Mouse (Mus musculus): ENCODE results near the gene Orai2. TPM values are rescaled to one million over a fixed set of nuclear protein-coding genes. Genes with fewer than 3 reads are reported as not detected.

Orai2 gene
- total and polyA plus RNA-seq, 3 experiments = 7.3 to 8.8 (median 7.4) TPM

- Histone ChIP-seq H3K4me3 (replicated peaks in 1 of 3; ENCODE audit: low read depth in 2 of 3, low read length in 2 of 3, poor library complexity in 1 of 3) (peak overlapping the region; percentile 66 to 85 (median 70)), H3K4me1 (ENCODE audit: control insufficient read depth in 1 of 2, insufficient read depth in 2 of 2) (peaks cover 6 to 42% of the 10 kb centered on the region in 2 experiments; a peak in 3 of 4 replicates), H3K36me3 (replicated peaks in 1 of 2; ENCODE audit: control insufficient read depth in 1 of 2, insufficient read depth in 1 of 2, low read length in 1 of 2) (peaks cover 7 to 20% of the 10 kb centered on the region in 2 experiments), H3K27ac (ENCODE audit: insufficient read depth, low read depth) (peak overlapping the region; percentile 62), H3K9ac (ENCODE audit: insufficient read depth, low read depth) (peak overlapping the region; percentile 33; the same call in 1 of the 2 replicates), H3K79me2 (replicated peaks; ENCODE audit: control insufficient read depth, extremely low read depth, insufficient read depth, poor library complexity, severe bottlenecking) (no peaks in the 10 kb centered on the region), H3K4me2 (ENCODE audit: insufficient read depth, low read depth, poor library complexity, severe bottlenecking) (peak overlapping the region; percentile 39), H3K9me3 (replicated peaks; ENCODE audit: low read length) (peaks cover 10% of the 10 kb centered on the region), H3K27me3 (replicated peaks) (no peaks in the 10 kb centered on the region)
- TF ChIP-seq BHLHE40 (IDR thresholded peaks at IDR 0.05; ENCODE audit: low read depth, low read length) (peak; percentile 29; the same call in 1 of the 2 replicates), NELFE (IDR thresholded peaks at IDR 0.05; ENCODE audit: low read depth, low read length) (no peak), TCF12 (IDR thresholded peaks at IDR 0.05; ENCODE audit: low read depth, low read length) (peak; percentile 11; the same call in 1 of the 2 replicates), ZC3H11A (IDR thresholded peaks at IDR 0.05; ENCODE audit: low read depth, low read length) (no peak), SMC3 (IDR thresholded peaks at IDR 0.05; ENCODE audit: low read depth, low read length) (no peak), MXI1 (IDR thresholded peaks at IDR 0.05; ENCODE audit: low read depth, low read length) (peak; percentile 72; the same call in 1 of the 2 replicates), POLR2A (IDR thresholded peaks at IDR 0.05; ENCODE audit: low read depth, low read length) (peak; percentile 34), MYC (IDR thresholded peaks at IDR 0.05; ENCODE audit: low read depth, low read length) (peak; percentile 21; the same call in 1 of the 2 replicates), ELF1 (IDR thresholded peaks at IDR 0.05; ENCODE audit: low read depth, low read length) (0 out of 2 replicates have a peak, but pooled peaks have one; percentile 18), GABPA (IDR thresholded peaks at IDR 0.05; ENCODE audit: insufficient replicate concordance, low read depth, low read length) (no peak), RCOR1 (conservative IDR thresholded peaks at IDR 0.05; ENCODE audit: low read depth, low read length) (no peak)
- dilution Hi-C loops (cut with MboI; ENCODE audit: extremely low pct_ligation_motif_present, extremely low pct_unique_long_range_greater_than_20kb, low sequenced_read_pairs) (no loop called here), in situ Hi-C loops (cut with MboI; ENCODE audit: low pct_ligation_motif_present, low pct_unique_long_range_greater_than_20kb, low sequenced_read_pairs) (loop anchor here (10.0 kb wide), 1 partner anchor 187 kb away; the partner anchor contains the start of gene Zp3)
- DNase-seq (ENCODE audit: extremely low read depth) = peak; percentile 41
These were observed 1.1 kb upstream of the Orai2 start for GRCm38 (mm10) chr5:136171363-136172341.

- Histone ChIP-seq H3K79me2 (replicated peaks; ENCODE audit: control insufficient read depth, extremely low read depth, insufficient read depth, poor library complexity, severe bottlenecking) (no peaks in the 10 kb centered on the region), H3K27me3 (replicated peaks) (no peaks in the 10 kb centered on the region), H3K9me3 (replicated peaks; ENCODE audit: low read length) (peaks cover 7% of the 10 kb centered on the region), H3K4me1 (ENCODE audit: control insufficient read depth in 1 of 2, insufficient read depth in 2 of 2) (peaks cover 6 to 46% of the 10 kb centered on the region in 2 experiments; a peak in 3 of 4 replicates), H3K36me3 (replicated peaks in 1 of 2; ENCODE audit: control insufficient read depth in 1 of 2, insufficient read depth in 1 of 2, low read length in 1 of 2) (peaks cover 13 to 37% of the 10 kb centered on the region in 2 experiments), H3K27ac (ENCODE audit: insufficient read depth, low read depth) (peak overlapping the region; percentile 51), H3K4me2 (ENCODE audit: insufficient read depth, low read depth, poor library complexity, severe bottlenecking) (peak overlapping the region; percentile 41), H3K9ac (ENCODE audit: insufficient read depth, low read depth) (peak overlapping the region; percentile 74), H3K4me3 (replicated peaks in 1 of 3; ENCODE audit: low read depth in 2 of 3, low read length in 2 of 3, poor library complexity in 1 of 3) (peak overlapping the region; percentile 66 to 85 (median 70))
- no peak for TF ChIP-seq JUND (conservative IDR thresholded peaks at IDR 0.05; ENCODE audit: low read depth, low read length)
- TF ChIP-seq IRF4 (IDR thresholded peaks at IDR 0.05; ENCODE audit: low read depth, low read length) = peak; percentile 7
- no peak for TF ChIP-seq JUN (IDR thresholded peaks at IDR 0.05; ENCODE audit: insufficient read depth, low read depth, low read length)
- 0 out of 2 replicates have a peak, but pooled peaks have one; percentile 31 for TF ChIP-seq MYC (IDR thresholded peaks at IDR 0.05; ENCODE audit: low read depth, low read length)
- no peak for TF ChIP-seq SMC3 (IDR thresholded peaks at IDR 0.05; ENCODE audit: low read depth, low read length)
- TF ChIP-seq CTCF (conservative IDR thresholded peaks at IDR 0.05 in 1 of 2, IDR thresholded peaks at IDR 0.05 in 1 of 2; ENCODE audit: low read depth in 2 of 2, low read length in 2 of 2) = 0 out of 4 replicates have a peak, but pooled peaks of 1 of the 2 experiments have one; percentile 1
- peak; percentile 67; the same call in 1 of the 2 replicates for TF ChIP-seq SIN3A (IDR thresholded peaks at IDR 0.05; ENCODE audit: low read length)
- TF ChIP-seq USF1 (IDR thresholded peaks at IDR 0.05; ENCODE audit: low read depth, low read length) = no peak
- TF ChIP-seq ELF1 (IDR thresholded peaks at IDR 0.05; ENCODE audit: low read depth, low read length) = 0 out of 2 replicates have a peak, but pooled peaks have one; percentile 8
- peak; percentile 9; the same call in 1 of the 2 replicates for TF ChIP-seq NRF1 (IDR thresholded peaks at IDR 0.05; ENCODE audit: low read depth, low read length)
- no peak for TF ChIP-seq HCFC1 (IDR thresholded peaks at IDR 0.05; ENCODE audit: low read depth, low read length)
- TF ChIP-seq ZNF384 (IDR thresholded peaks at IDR 0.05; ENCODE audit: low read depth, low read length) = peak; percentile 49
- TF ChIP-seq BHLHE40 (IDR thresholded peaks at IDR 0.05; ENCODE audit: low read depth, low read length) = peak; percentile 74
- TF ChIP-seq ZMIZ1 (IDR thresholded peaks at IDR 0.05; ENCODE audit: low read depth, low read length) = no peak
- 0 out of 2 replicates have a peak, but pooled peaks have one; percentile 26 for TF ChIP-seq TCF12 (IDR thresholded peaks at IDR 0.05; ENCODE audit: low read depth, low read length)
- TF ChIP-seq POLR2A (IDR thresholded peaks at IDR 0.05; ENCODE audit: low read depth, low read length) = no peak
- in situ Hi-C loops (cut with MboI; ENCODE audit: low pct_ligation_motif_present, low pct_unique_long_range_greater_than_20kb, low sequenced_read_pairs) = loop anchor here (10.0 kb wide), 1 partner anchor 185 kb away; the partner anchor contains the start of gene Zp3
- DNase-seq (ENCODE audit: extremely low read depth) = peak; percentile 67
- dilution Hi-C loops (cut with MboI; ENCODE audit: extremely low pct_ligation_motif_present, extremely low pct_unique_long_range_greater_than_20kb, low sequenced_read_pairs) = no loop called here
These were observed 644 bp downstream of the Orai2 start for GRCm38 (mm10) chr5:136169626-136170511.

Measured in CH12.LX (cell line).